Mouse (Mus musculus) small intestine, adult 2 months (tissue): ENCODE measurements at regions not wholly inside any gene's neighbourhood (a gene's known extent, or its start where the extent isn't known, plus 50 kb on each side); places are given as distances from the start of the nearest gene placed in this dataset.

Experiments used
- CTCF ChIP-seq: fragments of 200-500 bp; IDR thresholded peaks from 2 replicates; pipeline ENCODE4 v1.5.1; 2012; ENCODE audit warnings: low read depth, mild to moderate bottlenecking, control low read depth, inconsistent platforms, low read length, moderate library complexity, mixed read lengths; ENCODE audit not compliant: insufficient replicate concordance, insufficient read length; ENCODE audit errors: extremely low read depth
- POLR2A ChIP-seq: fragments of 200-500 bp; IDR thresholded peaks from 2 replicates; pipeline ENCODE4 v1.6.1; 2012; ENCODE audit warnings: low read depth, mild to moderate bottlenecking, control low read depth, inconsistent platforms, low read length, moderate library complexity

DNA sequence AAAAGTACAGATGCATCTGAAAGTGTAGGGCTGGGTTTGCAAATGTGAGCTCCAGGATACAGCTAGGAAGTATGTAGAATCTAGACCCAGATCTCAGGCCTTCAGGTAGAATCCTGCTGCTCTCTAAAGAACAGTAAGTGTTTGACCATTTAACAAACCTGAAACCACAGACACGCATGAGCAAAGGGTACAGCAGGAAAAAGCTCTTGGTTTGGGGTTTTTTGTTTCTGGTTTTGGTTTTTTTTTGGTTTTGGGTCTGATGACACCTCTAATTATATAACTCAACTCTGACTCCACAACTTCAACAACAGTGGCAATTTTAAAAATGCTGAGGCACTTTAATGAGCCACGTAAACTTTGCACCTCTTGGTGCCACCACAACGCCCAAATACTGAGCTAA lies 165.3 kb upstream of the Smim15 start:
- no peak for TF ChIP-seq POLR2A
- no peak for TF ChIP-seq CTCF
